Mouse (Mus musculus): ENCODE results near the gene Dgcr6.
"Not testable (repeated sequence)": the region's sequence is repeated elsewhere in the genome, so short reads cannot be mapped to it uniquely, and the experiment has no call there.

The Dgcr6 gene

DNA sequence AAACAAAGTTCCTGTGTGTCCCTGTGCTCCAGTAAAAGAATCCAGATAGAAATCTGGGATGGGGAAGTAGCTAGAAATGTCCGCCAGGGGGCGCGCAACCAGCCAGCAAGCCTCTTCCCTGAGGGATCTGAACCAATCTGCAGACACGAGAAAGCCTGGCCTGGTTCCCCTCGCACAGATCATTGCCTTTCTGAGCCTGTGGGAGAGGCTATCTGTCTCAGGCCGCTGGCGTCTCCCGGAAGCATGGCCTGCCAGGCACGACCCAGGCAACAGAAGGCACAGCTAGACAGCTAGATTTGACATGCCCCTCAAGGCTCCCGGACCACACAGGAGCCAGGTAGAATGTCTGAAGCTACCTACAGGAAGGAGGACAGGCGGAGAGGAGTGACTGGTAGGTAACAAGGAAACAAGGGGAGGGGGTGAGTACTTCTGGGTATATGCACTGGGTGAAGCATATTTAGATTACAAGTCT is at the start of gene Dgcr6:
Gene Dgcr6 (plus strand): TSS at position 130 of the 472 bp plus-strand sequence.
- peak; percentile 83 for DNase-seq

DNA sequence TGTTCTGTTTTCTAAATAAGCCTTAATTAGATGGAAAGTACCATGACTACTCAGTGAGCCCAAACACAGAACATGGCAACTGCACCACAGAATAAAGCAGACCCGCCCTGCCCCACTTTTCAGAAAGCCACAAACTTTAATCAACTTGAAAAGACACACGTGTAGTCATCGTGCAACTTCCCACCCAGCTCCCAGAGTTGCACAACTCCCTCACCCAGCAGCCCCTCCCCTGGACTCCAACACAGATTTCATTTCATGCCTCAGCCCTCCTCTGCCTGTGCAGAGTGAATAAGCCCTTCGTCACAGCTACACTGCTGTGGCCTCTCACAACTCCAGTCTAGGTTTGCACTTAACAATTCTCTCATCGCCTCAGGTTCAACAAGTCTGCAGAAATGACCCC is 48.1 kb upstream of the Dgcr6 start:
- no peak for DNase-seq

DNA sequence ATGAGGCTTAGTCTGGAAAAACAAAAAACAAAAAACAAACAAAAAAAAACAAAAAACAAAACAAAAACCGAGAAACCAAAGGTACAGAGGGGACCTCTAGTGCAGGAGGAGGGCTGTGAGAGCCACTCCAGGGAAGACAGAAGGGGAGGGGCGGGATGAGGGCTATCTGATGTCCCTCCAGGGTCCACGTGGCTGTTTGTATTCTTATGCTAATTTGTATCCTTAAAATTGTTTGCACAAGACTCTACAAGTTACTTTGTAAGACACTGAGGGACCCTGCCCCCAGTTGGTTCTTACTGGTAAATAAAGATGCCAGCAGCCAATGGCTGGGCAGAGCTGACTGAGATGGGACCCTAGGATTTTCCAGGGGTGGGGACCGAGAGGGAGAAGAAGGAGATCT is 45.6 kb upstream of the Dgcr6 start:
- DNase-seq = no peak

DNA sequence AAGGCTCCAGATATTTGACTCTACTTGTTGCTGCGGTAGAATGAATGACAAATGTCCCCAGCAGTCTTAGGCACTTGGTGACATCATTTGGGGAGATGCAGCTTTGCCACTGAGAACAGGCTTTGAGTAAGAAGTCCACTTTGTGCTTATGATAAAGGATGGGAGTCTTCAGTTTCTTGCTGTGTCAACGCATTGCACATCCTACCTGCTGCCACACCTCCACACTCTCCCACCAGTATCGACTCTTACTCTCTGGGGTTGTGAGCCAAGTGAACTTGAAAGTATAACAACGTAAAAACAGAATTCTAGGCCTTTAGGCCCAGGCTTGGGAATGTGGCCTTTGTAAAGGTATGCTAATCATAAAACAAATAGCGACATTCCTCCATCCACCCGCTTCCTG is 41.6 kb upstream of the Dgcr6 start:
- DNase-seq = no peak

DNA sequence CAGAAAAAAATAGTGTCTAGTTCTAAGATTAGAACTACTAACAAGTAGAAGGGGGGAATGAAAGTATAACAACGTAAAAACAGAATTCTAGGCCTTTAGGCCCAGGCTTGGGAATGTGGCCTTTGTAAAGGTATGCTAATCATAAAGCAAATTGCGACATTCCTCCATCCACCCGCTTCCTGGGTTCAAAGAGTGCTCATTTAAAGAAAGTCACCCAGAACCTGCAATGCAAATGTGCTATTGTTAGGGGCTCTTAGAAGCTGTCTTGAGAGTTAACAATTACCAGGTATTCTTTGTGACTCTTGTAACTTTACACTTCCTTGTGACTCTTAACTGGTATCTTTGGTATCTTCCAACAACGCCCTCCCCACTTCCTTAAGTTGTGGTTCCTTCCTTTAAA is 36.2 kb upstream of the Dgcr6 start:
- DNase-seq = not testable (repeated sequence)

DNA sequence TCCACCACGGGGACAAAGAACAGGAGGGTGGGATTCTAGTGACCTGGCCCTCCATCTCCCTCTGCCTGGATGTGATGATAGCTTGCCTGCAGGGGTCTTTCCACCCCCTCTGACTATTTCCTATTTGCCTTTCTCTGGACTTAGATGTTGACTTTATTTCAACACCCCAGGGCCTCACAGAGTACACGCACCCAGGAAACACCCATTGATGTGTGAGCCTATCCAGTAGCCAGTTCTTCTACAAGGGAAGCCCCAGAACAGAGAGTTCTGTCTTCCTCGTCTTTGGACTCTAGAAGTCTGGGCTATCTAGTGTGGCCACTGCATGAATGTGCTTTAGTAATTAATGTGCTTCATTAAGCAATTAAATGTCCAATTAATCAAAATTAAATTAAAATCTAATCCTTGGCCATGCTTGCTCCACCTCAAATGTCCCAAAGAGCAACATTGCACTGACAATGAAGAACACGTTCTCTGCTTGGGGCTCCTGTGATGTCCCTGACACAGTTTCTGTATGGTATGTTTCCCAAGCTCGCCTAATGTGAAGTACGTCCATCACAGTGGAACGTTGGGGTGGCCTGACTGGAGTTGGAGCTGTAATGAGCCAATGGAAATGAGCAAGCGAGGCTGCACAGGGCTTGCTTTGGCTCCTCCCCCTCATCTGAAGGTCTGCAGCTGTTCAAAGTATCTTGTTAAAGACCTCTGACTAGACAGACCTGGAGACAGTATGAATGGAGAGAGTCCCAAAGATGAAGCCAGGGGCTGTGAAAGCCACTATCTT is 29.7 kb upstream of the Dgcr6 start:
- DNase-seq = no peak

DNA sequence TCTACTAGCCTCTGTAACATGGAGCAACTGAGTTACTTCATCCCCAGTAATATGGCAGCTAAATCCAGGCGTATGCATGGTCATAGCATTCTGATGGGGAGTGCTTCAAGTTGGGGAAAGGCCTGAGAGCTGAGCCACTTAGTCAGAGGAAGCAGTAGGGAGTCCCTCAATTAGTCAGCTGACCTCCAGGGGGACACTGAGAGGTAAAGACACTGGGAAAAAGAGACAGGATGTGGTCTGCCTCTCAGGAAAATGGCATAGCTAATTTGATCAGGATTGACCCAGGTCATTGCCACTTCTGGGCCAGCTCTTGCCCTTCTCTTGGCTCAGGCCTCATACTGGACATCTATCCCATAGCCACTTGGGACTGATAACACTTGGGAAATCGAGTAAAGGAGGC is 25.3 kb upstream of the Dgcr6 start:
- DNase-seq = no peak

DNA sequence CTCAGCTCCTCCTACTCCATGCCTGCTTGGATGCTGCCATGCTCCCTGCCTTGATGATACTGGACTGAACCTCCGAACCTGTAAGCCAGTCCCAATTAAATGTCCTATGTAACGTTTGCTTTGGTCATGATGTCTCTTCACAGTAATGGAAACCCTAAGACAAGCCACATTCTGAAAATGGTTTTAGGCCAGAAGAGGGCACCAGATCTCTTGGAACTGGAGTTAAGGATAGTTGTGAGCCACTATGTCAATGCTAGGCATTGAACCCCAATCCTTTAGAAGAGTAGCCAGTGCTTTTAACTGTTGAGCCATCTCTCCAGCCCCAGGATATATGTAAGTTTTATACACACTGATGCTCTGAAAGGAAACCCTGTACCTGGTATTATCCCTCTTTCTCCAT is 20.9 kb upstream of the Dgcr6 start:
- no peak for DNase-seq

DNA sequence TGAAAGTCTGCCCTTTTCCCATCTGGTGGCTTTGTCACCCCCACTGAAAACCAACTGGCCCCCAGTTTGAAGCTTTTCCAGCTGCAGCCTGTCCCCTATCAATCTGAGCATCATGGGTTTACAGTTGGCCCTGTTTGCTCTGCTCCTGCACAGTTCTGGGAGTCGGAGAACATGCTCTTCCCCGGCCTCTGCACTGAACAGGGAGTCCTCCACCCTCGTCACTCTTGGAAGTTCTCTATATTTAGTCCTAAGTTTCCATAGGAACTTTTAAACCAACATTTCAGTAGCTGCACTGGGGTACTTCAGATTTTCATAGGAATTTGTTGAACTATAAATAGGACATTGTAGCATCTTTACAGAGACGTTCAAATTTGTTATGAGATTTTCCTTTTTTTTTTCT is 19.4 kb upstream of the Dgcr6 start:
- no peak for DNase-seq

DNA sequence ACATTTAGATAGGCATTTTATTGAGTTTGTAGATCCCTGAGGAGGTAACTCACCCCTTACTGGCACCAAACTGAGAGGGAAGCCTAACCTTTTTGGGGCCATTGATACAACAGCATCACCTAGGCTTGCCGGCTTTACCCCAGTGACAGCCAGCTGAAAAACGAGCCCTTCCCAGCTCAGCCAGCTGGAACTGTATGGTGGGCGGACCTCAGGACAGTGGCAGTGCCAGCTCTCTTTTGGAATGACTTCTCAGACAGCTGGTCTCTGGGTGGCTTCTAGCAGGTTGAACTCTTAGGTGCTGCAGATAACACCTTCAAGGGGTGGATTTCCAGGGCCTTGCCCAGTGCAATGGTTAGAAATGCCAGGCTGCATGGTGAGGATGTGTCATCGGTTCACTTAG is 18.4 kb upstream of the Dgcr6 start:
- no peak for DNase-seq

DNA sequence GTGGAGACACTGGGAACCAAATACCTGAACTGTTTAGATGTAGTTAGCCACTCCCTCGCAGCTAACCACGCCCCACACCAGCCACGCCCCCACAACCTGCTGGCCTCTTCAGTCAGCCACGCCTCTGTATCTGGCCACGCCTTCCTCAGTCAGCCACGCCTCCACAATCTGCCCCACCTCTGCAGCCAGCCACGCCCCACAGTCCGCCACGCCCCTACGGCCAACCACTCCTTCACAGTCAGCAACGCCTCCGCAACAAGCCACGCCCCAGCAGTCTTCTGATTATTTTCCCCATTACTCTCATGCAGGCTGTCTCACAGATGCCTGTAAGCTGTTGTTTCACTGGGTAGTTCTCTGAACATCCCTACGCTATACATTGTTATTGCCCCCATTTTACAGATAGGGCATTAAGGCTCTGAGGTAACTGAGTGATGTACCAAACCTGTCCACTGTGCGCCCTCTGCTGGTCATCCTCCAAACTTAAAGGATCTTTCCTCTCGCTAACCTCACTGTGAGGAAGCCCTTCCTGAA is 16.2 kb upstream of the Dgcr6 start:
- DNase-seq = no peak

DNA sequence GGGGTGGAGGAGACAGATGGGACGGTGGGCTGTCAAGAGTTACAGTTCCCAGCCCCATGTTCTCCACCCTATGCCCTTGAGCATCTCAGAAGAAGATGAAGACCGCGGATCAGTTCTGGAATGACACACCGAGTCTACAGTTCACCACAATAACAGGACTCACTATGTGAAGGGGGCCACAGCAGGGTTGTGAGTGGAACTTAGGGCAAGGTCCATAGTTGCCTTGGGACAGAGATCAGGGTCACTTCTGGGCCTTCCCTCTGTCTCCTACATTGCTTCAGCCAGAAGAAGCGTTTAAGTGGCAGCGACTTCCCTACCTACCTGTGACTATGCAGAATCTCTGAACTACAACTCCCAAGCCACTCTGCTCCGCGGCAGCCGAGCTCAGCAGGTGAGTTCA is 15.6 kb upstream of the Dgcr6 start:
- DNase-seq = no peak

DNA sequence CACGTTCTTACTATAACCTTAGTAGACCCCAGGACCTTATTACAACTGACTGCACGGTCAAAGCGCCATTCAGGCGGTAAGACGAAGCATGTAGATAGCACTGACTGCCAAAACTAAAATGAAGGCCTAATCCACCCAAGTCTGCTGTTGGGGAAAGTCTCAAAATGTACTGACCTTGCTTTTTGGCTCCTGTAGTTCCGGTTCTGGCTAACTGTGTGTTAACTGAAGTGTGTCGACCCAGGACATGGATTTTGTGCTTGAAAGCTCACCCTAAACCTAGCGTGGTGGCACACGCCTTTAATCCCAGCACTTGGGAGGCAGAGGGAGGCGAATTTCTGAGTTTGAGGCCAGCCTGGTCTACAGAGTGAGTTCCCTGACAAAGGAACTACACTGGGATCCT is 7.7 kb upstream of the Dgcr6 start:
- DNase-seq = no peak

DNA sequence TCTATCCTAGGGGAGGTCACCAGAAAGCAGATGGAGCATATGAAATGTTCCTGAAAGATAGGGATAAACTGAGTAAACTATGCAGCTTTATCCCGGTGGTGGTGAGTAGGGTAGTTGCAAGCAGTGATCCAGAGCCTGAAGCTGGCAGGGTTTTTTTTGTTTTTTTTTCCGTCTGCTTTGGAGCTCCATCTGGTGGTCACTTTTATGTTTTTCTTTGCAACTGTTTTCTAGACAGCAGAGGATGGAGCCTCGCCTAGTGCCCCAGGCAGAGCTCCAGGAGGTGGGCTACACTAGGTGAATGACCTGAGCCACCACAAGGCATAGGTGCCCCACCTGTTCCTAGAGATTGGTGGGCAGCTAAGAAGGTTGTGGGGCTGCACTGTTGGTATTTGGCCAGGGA is 5.0 kb upstream of the Dgcr6 start:
- no peak for DNase-seq

DNA sequence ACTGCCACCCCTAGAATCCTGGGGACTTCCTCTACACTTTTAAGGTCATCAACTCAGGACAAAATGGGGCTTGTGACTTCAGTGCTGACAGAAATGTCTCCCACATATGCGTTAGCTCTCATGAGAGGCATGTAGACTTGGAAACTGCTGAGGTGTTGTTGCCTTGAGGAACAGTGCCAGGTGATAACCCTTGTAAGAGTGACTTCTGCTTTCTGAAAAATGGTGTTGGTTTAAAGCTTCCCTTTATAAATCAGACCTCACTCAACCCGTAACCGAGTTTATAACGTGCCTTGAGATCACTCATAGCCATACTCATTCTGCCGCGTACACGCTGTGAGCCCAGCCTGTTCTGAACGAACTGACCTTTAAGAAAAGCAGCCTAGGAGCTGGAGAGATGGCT is 4.6 kb upstream of the Dgcr6 start:
- no peak for DNase-seq

DNA sequence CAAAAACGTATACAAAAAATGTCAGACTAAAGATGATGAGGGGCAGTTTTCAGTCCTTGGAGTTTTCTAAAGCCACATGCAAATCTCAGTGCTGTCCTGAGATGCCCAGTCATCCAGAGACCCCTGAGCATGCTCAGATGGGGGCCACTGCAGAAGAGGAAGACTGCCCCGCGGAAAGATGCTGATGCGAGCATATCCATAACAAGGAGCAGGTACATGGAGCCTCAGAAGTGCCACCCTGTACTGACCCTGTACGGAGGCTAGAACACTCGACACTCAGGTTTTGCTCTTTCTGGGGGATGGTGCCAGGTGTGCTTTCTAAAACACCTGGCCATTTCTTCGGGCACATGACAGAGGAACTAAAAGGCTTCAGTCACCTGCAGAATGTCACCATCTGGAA is 338 bp upstream of the Dgcr6 start:
- DNase-seq = no peak

DNA sequence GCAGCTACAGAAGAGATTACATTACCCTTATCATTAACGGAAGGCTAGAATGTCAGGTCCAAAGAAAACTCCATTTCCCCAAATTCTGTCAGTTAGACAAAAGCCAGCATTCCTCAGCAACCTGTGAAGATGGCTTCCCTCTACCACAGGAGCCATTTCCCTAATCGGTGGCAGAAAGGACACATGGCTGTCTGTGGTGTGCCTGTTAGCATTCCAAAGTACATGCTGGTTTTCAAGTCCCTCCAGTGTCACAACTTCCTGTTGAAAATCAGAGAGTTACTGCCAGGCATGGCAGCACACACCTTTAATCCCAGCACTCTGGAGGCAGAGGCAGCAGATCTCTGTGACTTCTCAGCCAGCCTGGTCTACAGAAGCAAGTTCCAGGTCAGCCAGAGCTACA is 3.6 kb downstream of the Dgcr6 start:
- no peak for DNase-seq

DNA sequence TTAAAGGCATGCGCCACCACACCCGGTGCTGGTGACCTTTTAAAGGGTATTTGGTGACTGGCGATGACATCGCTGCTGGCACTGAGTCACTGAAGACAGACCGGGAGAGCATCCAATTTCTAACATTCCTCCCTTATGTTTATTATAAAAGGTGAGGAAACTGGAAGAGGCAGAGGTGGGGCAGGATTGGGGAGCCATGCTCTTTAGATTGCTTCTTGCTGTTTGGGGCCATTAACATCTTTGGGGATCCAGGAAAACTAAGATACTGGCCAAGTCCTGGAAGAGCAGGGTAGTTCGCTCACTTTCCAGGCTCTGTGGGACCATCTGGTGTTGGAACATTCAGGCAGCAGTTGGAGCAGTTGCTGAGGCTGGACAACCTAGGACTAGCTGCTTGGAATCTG is 5.7 kb downstream of the Dgcr6 start:
- peak; percentile 36 for DNase-seq

DNA sequence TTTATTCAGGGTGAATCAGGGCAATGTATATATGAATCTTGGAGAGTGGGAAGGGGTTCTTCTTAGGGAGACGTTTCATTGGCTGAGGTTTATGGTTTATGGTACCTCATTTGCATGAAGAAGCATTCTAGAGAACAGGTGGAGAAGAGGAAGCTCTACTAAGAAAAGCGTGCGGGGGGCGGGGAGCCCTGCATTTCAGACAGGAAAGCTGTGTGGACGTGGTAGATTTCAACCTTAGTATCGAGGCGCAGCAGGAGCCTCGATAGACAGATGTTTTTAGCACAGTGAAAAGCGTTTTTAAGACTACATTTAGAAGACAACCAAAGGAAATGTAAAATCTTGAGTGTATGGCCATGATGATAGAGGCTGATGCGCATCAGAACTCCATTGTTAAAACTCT is 6.6 kb downstream of the Dgcr6 start:
- DNase-seq = no peak

DNA sequence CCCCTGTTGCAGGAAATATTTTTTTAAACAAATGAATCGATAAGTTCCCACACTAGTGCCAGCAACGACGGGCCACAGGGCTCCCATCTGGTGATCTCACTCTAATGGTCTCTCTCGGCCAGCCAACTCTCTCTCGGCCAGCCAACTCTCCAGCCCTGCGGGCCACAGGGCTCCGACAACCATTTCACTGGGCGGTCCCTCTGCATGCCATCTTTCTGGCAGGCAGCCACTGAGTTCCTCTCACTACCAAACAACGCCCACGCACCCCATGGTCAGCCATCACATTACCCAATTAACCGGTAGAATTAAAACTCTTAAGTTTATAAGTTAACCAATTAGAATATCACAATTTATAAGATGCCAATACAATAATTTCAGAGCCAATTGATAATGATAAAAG is 8.5 kb downstream of the Dgcr6 start:
- DNase-seq = peak; percentile 42

DNA sequence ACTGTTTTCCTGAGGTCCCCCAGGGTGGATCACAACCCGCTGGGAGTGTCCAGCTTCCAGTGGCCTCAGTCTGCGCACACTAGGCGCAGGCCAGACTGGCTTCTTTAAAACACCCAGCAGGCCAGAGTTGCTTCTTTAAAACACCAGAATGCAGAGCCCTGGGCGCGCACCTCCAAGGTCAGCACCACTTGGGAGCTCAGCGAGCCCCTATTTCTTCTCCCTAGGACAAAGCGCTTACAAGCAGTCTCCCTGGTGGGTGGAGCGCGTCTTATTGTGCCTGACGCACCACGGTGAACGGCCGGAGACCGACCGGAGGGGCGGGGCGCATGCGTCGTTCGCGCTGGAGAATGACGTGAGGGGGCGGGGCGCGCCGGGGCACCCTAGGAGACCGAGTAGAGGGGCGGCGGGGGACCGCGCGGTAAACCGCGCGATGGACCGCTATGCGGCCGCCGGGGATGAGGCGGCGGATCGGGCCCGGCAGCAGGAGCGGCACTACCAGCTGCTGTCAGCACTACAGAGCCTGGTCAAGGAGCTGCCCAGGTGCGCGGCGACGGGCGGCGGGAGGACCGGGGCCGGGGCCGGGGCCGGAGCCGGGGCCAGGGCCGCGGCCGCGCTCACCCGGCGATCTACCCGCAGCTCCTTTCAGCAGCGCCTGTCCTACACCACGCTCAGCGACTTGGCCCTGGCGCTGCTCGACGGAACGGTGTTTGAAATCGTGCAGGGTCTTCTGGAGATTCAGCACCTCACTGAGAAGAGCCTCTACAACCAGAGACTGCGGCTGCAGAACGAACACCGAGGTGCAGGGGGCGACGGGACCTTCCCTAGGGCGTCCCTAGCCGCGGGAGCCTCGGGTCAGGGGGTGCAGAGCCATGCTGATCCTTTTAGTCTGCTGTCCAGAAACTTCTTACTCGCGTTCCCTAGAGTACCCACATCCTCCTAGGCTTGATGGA is 13.7 kb downstream of the Dgcr6 start:
- peak; percentile 91 for DNase-seq

DNA sequence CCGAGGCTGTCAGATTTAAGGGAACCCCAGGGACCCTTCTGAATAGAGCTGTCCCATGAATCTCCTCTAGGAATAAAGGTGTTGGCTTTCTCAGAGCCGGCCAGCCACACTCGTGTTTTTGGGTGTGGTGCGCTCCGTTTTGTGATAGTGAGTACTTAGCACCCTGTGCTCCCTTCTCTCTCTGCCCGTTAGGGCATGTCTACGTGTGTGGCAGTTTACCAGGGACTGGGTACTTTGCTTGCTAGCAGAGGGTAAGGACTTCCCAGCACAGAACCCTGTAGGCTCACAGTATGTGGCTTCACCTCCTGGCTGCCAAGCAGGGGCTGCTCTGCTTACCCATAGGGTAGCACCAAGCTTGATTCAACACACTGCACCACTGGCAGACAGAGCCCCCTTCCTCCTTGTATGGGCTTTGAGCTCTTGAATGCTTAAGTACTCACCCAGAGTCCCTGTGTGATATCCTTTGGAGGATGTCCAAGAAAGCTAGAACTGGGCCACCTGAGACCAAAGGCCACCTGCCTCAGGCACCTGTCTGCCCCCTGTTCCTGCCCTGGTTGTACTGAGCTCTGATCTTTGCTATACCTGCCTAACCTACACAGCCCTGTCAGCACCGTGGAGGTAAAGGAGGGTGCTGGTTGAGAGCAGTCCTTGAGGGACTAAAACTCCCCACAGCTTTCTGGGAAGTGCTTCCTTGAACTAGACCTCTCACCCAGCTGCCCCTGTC is 16.2 kb downstream of the Dgcr6 start:
- DNase-seq = no peak

DNA sequence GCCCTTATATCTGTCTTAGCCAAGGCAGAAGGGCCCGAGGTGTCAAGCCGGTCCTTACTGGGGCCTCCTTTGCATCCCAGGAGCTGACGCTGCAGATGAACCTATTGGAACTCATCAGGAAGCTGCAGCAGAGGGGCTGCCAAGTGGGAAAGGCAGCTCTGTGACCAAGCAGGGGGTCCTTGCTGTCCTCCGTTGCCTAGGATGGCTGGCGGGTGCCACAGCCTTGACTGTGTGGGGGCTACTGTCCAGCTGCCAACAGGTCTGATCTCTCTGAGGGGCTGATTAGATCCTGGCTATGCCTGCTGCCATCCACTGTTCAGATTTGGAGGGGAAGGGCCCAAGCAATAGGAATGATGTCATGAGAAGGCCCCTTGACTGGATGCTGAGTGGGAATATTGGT is 18.1 kb downstream of the Dgcr6 start:
- no peak for DNase-seq

All from cerebellum, adult 11 months (tissue).